Mouse (Mus musculus): ENCODE data around the gene Vmn1r237.

GRCm38 (mm10) chr17:21284395-21284794 lies 27.3 kb upstream of the Vmn1r237 start:
- TF ChIP-seq CTCF (IDR thresholded peaks at IDR 0.05; ENCODE audit: low read depth): no peak
- TF ChIP-seq EP300 (IDR thresholded peaks at IDR 0.05; ENCODE audit: low read depth): no peak
